Mouse (Mus musculus): Measurements from ENCODE around the gene Cep72. TPM values are rescaled to one million over a fixed set of nuclear protein-coding genes. Genes with fewer than 3 reads are reported as not detected.

Gene Cep72
- 8.9 to 14.0 TPM (median 11.4 TPM) in 4 replicates for total RNA-seq (2023)

DNA sequence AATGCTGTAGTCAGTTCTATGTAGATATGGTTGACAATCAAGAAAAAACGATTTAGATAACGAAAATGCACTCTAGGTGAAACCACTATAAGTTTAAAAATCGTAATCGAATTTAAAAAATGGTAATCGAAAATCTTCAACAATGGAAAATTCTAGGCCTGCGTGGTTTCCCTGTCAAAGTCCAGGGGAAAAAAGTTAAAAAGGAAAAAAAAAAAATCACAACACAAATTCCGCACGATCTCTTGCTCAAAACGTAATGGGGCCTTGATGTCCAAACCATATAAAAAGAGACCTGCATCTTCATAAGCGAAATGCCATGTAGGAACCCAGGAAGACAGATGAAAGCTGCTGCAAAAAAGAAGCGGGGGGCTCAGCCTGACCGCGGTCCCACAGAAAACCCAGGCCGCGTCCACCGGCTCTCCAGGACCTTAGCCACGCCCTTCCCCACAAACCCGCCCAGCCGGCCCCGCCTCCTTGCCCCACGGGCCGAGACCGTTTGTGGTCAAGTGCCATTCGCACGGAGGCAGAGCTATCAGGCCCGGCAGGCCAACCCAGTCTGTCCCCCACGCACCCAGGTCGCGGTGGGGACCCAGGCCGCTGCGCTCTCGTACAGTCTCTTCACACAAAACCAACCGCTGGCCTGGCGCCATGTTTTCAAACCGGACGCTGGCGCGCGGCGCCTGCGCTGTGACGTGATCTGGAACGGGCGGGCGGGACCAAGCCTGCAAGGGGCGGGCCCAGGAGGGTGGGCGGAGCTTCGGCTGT, at the start of gene Cep72:
Cep72 (minus strand) TSS at position 687 of the 765 bp plus-strand sequence.

DNA sequence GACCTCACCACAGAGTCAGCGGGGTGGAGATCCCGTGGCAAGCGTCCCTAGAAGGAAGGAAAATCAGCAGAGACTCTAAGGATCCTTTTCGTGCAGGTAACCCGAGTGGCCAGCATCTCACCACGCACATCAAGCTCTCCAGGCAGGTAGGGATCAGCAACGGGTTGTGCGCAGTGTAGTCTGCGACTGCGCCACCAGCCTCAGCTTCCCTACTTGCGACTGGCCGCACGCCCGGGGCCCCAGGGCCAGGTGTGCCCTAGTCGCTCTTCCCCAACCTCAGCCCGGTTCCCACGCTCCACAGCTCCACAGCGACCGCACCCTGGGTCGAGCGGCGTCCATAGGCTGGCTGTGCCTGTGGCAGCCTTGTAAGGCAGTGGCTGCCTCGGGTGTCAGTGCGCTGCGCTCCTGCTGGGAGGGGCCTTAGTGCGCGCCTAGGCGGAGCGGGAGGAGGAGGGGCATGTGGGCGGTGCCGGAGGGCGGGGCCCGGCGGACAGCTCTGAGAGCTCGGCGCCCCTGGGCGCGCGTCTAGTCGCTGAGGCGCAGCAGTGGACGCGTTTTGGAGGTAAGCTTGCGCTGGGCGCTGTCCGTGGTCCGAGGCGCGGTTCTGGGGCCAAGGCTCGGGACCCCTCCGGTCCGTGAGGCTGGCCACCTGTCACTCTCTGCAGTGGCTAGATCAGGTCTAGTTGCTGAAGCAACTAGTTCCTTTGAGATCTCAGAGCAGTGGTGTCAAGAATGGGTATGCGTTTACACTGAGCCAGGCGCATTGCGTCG, 53.0 kb downstream of the Cep72 start, which contains the start of gene Tppp:
Tppp (plus strand) TSS at position 460 of the 771 bp plus-strand sequence.

Other genes with a start within 250 kb of the Cep72 start
- gene Nkd2, start 214.7 kb downstream of the Cep72 start, total RNA-seq (2023), result not detected in 4 replicates
- gene Trip13, start 124.5 kb downstream of the Cep72 start, total RNA-seq (2023), result 1.8 to 4.8 TPM (median 2.4 TPM) in 4 replicates
- gene Brd9, start 124.5 kb downstream of the Cep72 start, total RNA-seq (2023), result 93.0 to 110 TPM (median 102 TPM) in 4 replicates
- not detected in 4 replicates for gene Zdhhc11, start 98.4 kb downstream of the Cep72 start, total RNA-seq (2023)
- 0.63 to 1.9 TPM (median 1.1 TPM) in 4 replicates for gene Tppp, start 52.9 kb downstream of the Cep72 start, total RNA-seq (2023)
- gene Slc9a3, start 59.2 kb upstream of the Cep72 start, total RNA-seq (2023), result 0.12 TPM in 1 of 4 replicates, not detected in the others
- gene Exoc3, start 146.4 kb upstream of the Cep72 start, total RNA-seq (2023), result 42.6 to 53.7 TPM (median 47.5 TPM) in 4 replicates
- gene Ahrr, start 230.0 kb upstream of the Cep72 start, total RNA-seq (2023), result 0.13 TPM in 1 of 4 replicates, not detected in the others